Mouse (Mus musculus): Measurements from ENCODE around the gene Prickle2. TPM values are rescaled to one million over a fixed set of nuclear protein-coding genes. Genes with fewer than 3 reads are reported as not detected.

Prickle2 gene
- 7.7 and 8.5 TPM in 2 replicates for polyA plus RNA-seq (2015; fragmentation: Nextera tagmentation; extraction: Ambion mirVana)

- under 1% methylated on average over 22 of the region's 24 CpGs for WGBS
- Histone ChIP-seq H3K9me3 (no peaks in the 10 kb centered on the region), H3K4me2 (peak within 1 kb of the TSS; percentile 93), H3K4me3 (replicated peaks) (peak within 1 kb of the TSS; percentile 73), H3K27ac (peak within 1 kb of the TSS; percentile 57), H3K36me3 (no peaks in the 10 kb centered on the region), H3K27me3 (replicated peaks) (no peaks in the 10 kb centered on the region), H3K9ac (peak within 1 kb of the TSS; percentile 71), H3K4me1 (peaks cover 4% of the 10 kb centered on the region; the same call in 1 of the 2 replicates)
- peak; percentile 88 for ATAC-seq (ENCODE audit: insufficient read depth, low FRiP score, low read depth)
Measured at GRCm38 (mm10) chr6:92706145-92706466, at the start of gene Prickle2. TSS of gene Prickle2 (minus strand) at chr6:92706155.

- H3K27me3 ChIP-seq (replicated peaks): no peaks in the 10 kb centered on the region
- H3K9me3 ChIP-seq: no peaks in the 10 kb centered on the region
- WGBS: 81% methylated on average over 2 of the region's 2 CpGs
- H3K4me3 ChIP-seq (replicated peaks): no peak overlapping the region
- no peak for ATAC-seq (ENCODE audit: insufficient read depth, low FRiP score, low read depth)
- H3K27ac ChIP-seq: no peak overlapping the region
- H3K36me3 ChIP-seq: no peaks in the 10 kb centered on the region
- no peak overlapping the region for H3K4me2 ChIP-seq
- H3K9ac ChIP-seq: no peak overlapping the region
- H3K4me1 ChIP-seq: no peaks in the 10 kb centered on the region
Measured at GRCm38 (mm10) chr6:92752737-92753136, 46.8 kb upstream of the Prickle2 start.

GRCm38 (mm10) chr6:92749420-92749819, 43.5 kb upstream of the Prickle2 start:
- Histone ChIP-seq H3K36me3 (no peaks in the 10 kb centered on the region), H3K27ac (no peak overlapping the region), H3K4me3 (replicated peaks) (no peak overlapping the region), H3K4me2 (no peak overlapping the region), H3K9me3 (no peaks in the 10 kb centered on the region), H3K27me3 (replicated peaks) (no peaks in the 10 kb centered on the region), H3K9ac (no peak overlapping the region), H3K4me1 (no peaks in the 10 kb centered on the region)
- WGBS: 59% methylated on average over 4 of the region's 4 CpGs
- no peak for ATAC-seq (ENCODE audit: insufficient read depth, low FRiP score, low read depth)

GRCm38 (mm10) chr6:92743605-92744004, 37.6 kb upstream of the Prickle2 start:
- Histone ChIP-seq H3K27me3 (replicated peaks) (no peaks in the 10 kb centered on the region), H3K9ac (no peak overlapping the region), H3K4me3 (replicated peaks) (no peak overlapping the region), H3K4me2 (peak overlapping the region; percentile 25; the same call in 1 of the 2 replicates), H3K36me3 (no peaks in the 10 kb centered on the region), H3K9me3 (no peaks in the 10 kb centered on the region), H3K4me1 (no peaks in the 10 kb centered on the region), H3K27ac (no peak overlapping the region)
- no peak for ATAC-seq (ENCODE audit: insufficient read depth, low FRiP score, low read depth)
- 9% methylated on average over 11 of the region's 11 CpGs for WGBS

- H3K27me3 ChIP-seq (replicated peaks): no peaks in the 10 kb centered on the region
- H3K4me1 ChIP-seq: no peaks in the 10 kb centered on the region
- no peaks in the 10 kb centered on the region for H3K9me3 ChIP-seq
- H3K27ac ChIP-seq: no peak overlapping the region
- H3K4me3 ChIP-seq (replicated peaks): no peak overlapping the region
- H3K4me2 ChIP-seq: no peak overlapping the region
- no peaks in the 10 kb centered on the region for H3K36me3 ChIP-seq
- ATAC-seq (ENCODE audit: insufficient read depth, low FRiP score, low read depth): no peak
- 97% methylated on average over 1 of the region's 1 CpGs for WGBS
- H3K9ac ChIP-seq: no peak overlapping the region
Measured at GRCm38 (mm10) chr6:92737116-92737515, 31.2 kb upstream of the Prickle2 start.

- Histone ChIP-seq H3K36me3 (no peaks in the 10 kb centered on the region), H3K9ac (no peak overlapping the region), H3K4me2 (no peak overlapping the region), H3K27me3 (replicated peaks) (no peaks in the 10 kb centered on the region), H3K27ac (no peak overlapping the region), H3K9me3 (no peaks in the 10 kb centered on the region), H3K4me3 (replicated peaks) (no peak overlapping the region), H3K4me1 (no peaks in the 10 kb centered on the region)
- no peak for ATAC-seq (ENCODE audit: insufficient read depth, low FRiP score, low read depth)
Measured at GRCm38 (mm10) chr6:92733651-92734050, 27.7 kb upstream of the Prickle2 start.

- 33% methylated on average over 7 of the region's 7 CpGs for WGBS
Measured at GRCm38 (mm10) chr6:92728514-92728913, 22.6 kb upstream of the Prickle2 start.

GRCm38 (mm10) chr6:92728084-92728483, 22.1 kb upstream of the Prickle2 start:
- 2% methylated on average over 10 of the region's 10 CpGs for WGBS
- 0 out of 2 replicates have a peak, but pooled peaks have one; percentile 7 for ATAC-seq (ENCODE audit: insufficient read depth, low FRiP score, low read depth)
- no peak overlapping the region for H3K27ac ChIP-seq

More at GRCm38 (mm10) chr6:92728514-92728913, 22.6 kb upstream of the Prickle2 start:
- ATAC-seq (ENCODE audit: insufficient read depth, low FRiP score, low read depth): no peak
- Histone ChIP-seq H3K4me2 (peak overlapping the region; percentile 24; the same call in 1 of the 2 replicates), H3K36me3 (no peaks in the 10 kb centered on the region), H3K27ac (no peak overlapping the region), H3K9ac (no peak overlapping the region), H3K9me3 (no peaks in the 10 kb centered on the region), H3K4me1 (no peaks in the 10 kb centered on the region), H3K27me3 (replicated peaks) (no peaks in the 10 kb centered on the region), H3K4me3 (replicated peaks) (no peak overlapping the region)

GRCm38 (mm10) chr6:92727351-92727986, 21.5 kb upstream of the Prickle2 start:
- Histone ChIP-seq H3K9ac (no peak overlapping the region), H3K4me2 (no peak overlapping the region), H3K27ac (no peak overlapping the region), H3K9me3 (no peaks in the 10 kb centered on the region), H3K4me3 (replicated peaks) (no peak overlapping the region), H3K27me3 (replicated peaks) (no peaks in the 10 kb centered on the region), H3K4me1 (no peaks in the 10 kb centered on the region), H3K36me3 (no peaks in the 10 kb centered on the region)
- no peak for ATAC-seq (ENCODE audit: insufficient read depth, low FRiP score, low read depth)
- 14% methylated on average over 7 of the region's 7 CpGs for WGBS

More at GRCm38 (mm10) chr6:92728084-92728483, 22.1 kb upstream of the Prickle2 start:
- Histone ChIP-seq H3K27me3 (replicated peaks) (no peaks in the 10 kb centered on the region), H3K36me3 (no peaks in the 10 kb centered on the region), H3K4me2 (peak overlapping the region; percentile 24; the same call in 1 of the 2 replicates), H3K4me3 (replicated peaks) (no peak overlapping the region), H3K9me3 (no peaks in the 10 kb centered on the region), H3K4me1 (no peaks in the 10 kb centered on the region), H3K9ac (no peak overlapping the region)

- Histone ChIP-seq H3K4me3 (replicated peaks) (no peak overlapping the region), H3K4me1 (no peaks in the 10 kb centered on the region), H3K4me2 (no peak overlapping the region), H3K27ac (no peak overlapping the region), H3K36me3 (no peaks in the 10 kb centered on the region), H3K9ac (no peak overlapping the region), H3K27me3 (replicated peaks) (no peaks in the 10 kb centered on the region), H3K9me3 (no peaks in the 10 kb centered on the region)
- no peak for ATAC-seq (ENCODE audit: insufficient read depth, low FRiP score, low read depth)
- WGBS: 65% methylated on average over 5 of the region's 5 CpGs
Measured at GRCm38 (mm10) chr6:92726121-92726520, 20.2 kb upstream of the Prickle2 start.

- ATAC-seq (ENCODE audit: insufficient read depth, low FRiP score, low read depth): no peak
- H3K36me3 ChIP-seq: no peaks in the 10 kb centered on the region
- H3K27me3 ChIP-seq (replicated peaks): no peaks in the 10 kb centered on the region
- no peak overlapping the region for H3K4me3 ChIP-seq (replicated peaks)
- no peaks in the 10 kb centered on the region for H3K4me1 ChIP-seq
- H3K4me2 ChIP-seq: no peak overlapping the region
- no peak overlapping the region for H3K9ac ChIP-seq
- no peak overlapping the region for H3K27ac ChIP-seq
- 56% methylated on average over 2 of the region's 2 CpGs for WGBS
- no peaks in the 10 kb centered on the region for H3K9me3 ChIP-seq
Measured at GRCm38 (mm10) chr6:92724394-92724793, 18.4 kb upstream of the Prickle2 start.

- Histone ChIP-seq H3K4me3 (replicated peaks) (no peak overlapping the region), H3K9me3 (no peaks in the 10 kb centered on the region), H3K27me3 (replicated peaks) (no peaks in the 10 kb centered on the region), H3K9ac (no peak overlapping the region), H3K27ac (no peak overlapping the region), H3K36me3 (no peaks in the 10 kb centered on the region), H3K4me2 (no peak overlapping the region), H3K4me1 (no peaks in the 10 kb centered on the region)
- 30% methylated on average over 3 of the region's 3 CpGs for WGBS
- no peak for ATAC-seq (ENCODE audit: insufficient read depth, low FRiP score, low read depth)
Measured at GRCm38 (mm10) chr6:92715806-92716205, 9.9 kb upstream of the Prickle2 start.

GRCm38 (mm10) chr6:92714748-92715147, 8.8 kb upstream of the Prickle2 start:
- WGBS: 74% methylated on average over 4 of the region's 4 CpGs

More at GRCm38 (mm10) chr6:92714748-92715147, 8.8 kb upstream of the Prickle2 start:
- no peaks in the 10 kb centered on the region for H3K36me3 ChIP-seq
- H3K4me3 ChIP-seq (replicated peaks): no peak overlapping the region
- no peak overlapping the region for H3K9ac ChIP-seq
- no peak for ATAC-seq (ENCODE audit: insufficient read depth, low FRiP score, low read depth)
- H3K9me3 ChIP-seq: no peaks in the 10 kb centered on the region
- no peak overlapping the region for H3K4me2 ChIP-seq
- no peaks in the 10 kb centered on the region for H3K4me1 ChIP-seq
- no peaks in the 10 kb centered on the region for H3K27me3 ChIP-seq (replicated peaks)
- no peak overlapping the region for H3K27ac ChIP-seq
